7 mouse cellular contexts compared by ENCODE assay signal in genomic region chr11:80302536-80302935, GRCm38 (mm10). TPM values are rescaled to one million over a fixed set of nuclear protein-coding genes. Genes with fewer than 3 reads are reported as not detected.
DNase-seq lines count a peak whose midpoint lies in the region; ATAC-seq lines count a peak whose summit lies in the region.

No protein-coding gene starts in this region.

- H3K4me1 ChIP-seq in intestine, embryonic 16.5 days (ENCODE audit: control insufficient read depth, insufficient read depth, low read length), result peaks cover 15% of the 10 kb centered on the region

- ATAC-seq in granulocyte monocyte progenitor cell, adult 5-6 weeks (replicated peaks; ENCODE audit: poor library complexity, severe bottlenecking), result peak; percentile 71
- peak; percentile 75 for ATAC-seq in intestine, embryonic 16.5 days
- ATAC-seq in megakaryocyte progenitor cell, adult 5-6 weeks (replicated peaks; ENCODE audit: poor library complexity), result peak; percentile 86

- peak overlapping the region; percentile 72 for H3K4me3 ChIP-seq in intestine, embryonic 16.5 days (ENCODE audit: low read length)

- no peaks in the 10 kb centered on the region for H3K36me3 ChIP-seq in intestine, embryonic 16.5 days (ENCODE audit: control insufficient read depth, insufficient read depth, low read length)

- intact Hi-C loops in left cerebral cortex, postnatal 10 days (cut with DNase I), result loop anchor here (5.0 kb wide), 1 partner anchor 50 kb away; no protein-coding TSS in a partner anchor

- H3K9ac ChIP-seq in intestine, embryonic 16.5 days (ENCODE audit: low read depth, low read length), result 0 out of 2 replicates have a peak overlapping the region, but pooled peaks have one; percentile 75

- no peak overlapping the region for H3K27ac ChIP-seq in intestine, embryonic 16.5 days (ENCODE audit: low read length)

- 1% methylated on average over 11 of the region's 11 CpGs for WGBS in intestine, embryonic 16.5 days

- peak overlapping the region; percentile 99 for H3K4me2 ChIP-seq in intestine, embryonic 16.5 days (ENCODE audit: low read depth, low read length)

- peaks cover 26% of the 10 kb centered on the region for H3K27me3 ChIP-seq in intestine, embryonic 16.5 days (replicated peaks; ENCODE audit: control insufficient read depth, insufficient read depth, low read length)

- H3K9me3 ChIP-seq in intestine, embryonic 16.5 days (ENCODE audit: control insufficient read depth, low read length), result no peaks in the 10 kb centered on the region

- DNase-seq in adrenal gland, postnatal 10 days, result peak; percentile 69
- DNase-seq in embryo, embryonic 9.5 days (ENCODE audit: extremely low spot score), result peak; percentile 74
- peak; percentile 56 to 85 for DNase-seq in left cerebral cortex, postnatal 10 days (ENCODE audit: extremely low spot score in 1 of 2, low spot score in 2 of 2)
- peak; percentile 71 for DNase-seq in right cerebral cortex, postnatal 14 days

RNA-seq across cellular contexts. Expression of gene Rhbdl3, which starts 1.8 kb away (rescaled TPM):
- total RNA-seq in adrenal gland, postnatal 10 days (2021), result 1 to 10 TPM; 3.0 to 3.9 TPM
- 1.1 and 1.2 TPM in 2 replicates for total RNA-seq in granulocyte monocyte progenitor cell, adult 5-6 weeks (2014; fragmentation: Nextera tagmentation)
- total RNA-seq in granulocyte monocyte progenitor cell, adult 5-6 weeks (2017), result 0.21 and 1.5 TPM in 2 replicates
- polyA plus RNA-seq in intestine, embryonic 16.5 days (2015; fragmentation: Nextera tagmentation; extraction: Ambion mirVana), result 2.0 and 2.1 TPM in 2 replicates
- total RNA-seq in left cerebral cortex, postnatal 10 days (2021), result 10 to 100 TPM; 19.4 to 22.5 TPM
- 0.42 and 0.52 TPM in 2 replicates for total RNA-seq in megakaryocyte progenitor cell, adult 5-6 weeks (2015)
- 0.50 and 1.0 TPM in 2 replicates for total RNA-seq in megakaryocyte progenitor cell, adult 5-6 weeks (2017)

Comparison
In these comparisons a context has a peak if more than half of its experiments do, and no peak if none do; other contexts are left out.
1. RNA of gene Rhbdl3, which starts 1.8 kb away (total RNA-seq): 19.4 to 22.5 TPM in left cerebral cortex, postnatal 10 days; 3.0 to 3.9 TPM in adrenal gland, postnatal 10 days, 0.21 to 1.5 TPM in granulocyte monocyte progenitor cell, adult 5-6 weeks and 0.42 to 1.0 TPM in megakaryocyte progenitor cell, adult 5-6 weeks; every median in the first group is over 4 times any median in the second.
2. Peak in every context shown above with its lines, with median percentiles within 50 percentile points of each other: DNase-seq and ATAC-seq.